Comparison of ENCODE assay signal across 9 mouse cellular contexts in genomic region chr5:14092262-14092776, GRCm38 (mm10).
DNase-seq lines count a peak whose midpoint lies in the region; ATAC-seq lines count a peak whose summit lies in the region.
"Had no signal": no experiment of that assay in that cellular context is flagged by ENCODE, and none has a peak within 500 bp of the region (broad histone marks: within the 10 kb centered on the region; RNA-seq: fewer than 3 reads in every experiment).

No protein-coding gene starts in this region.

- no peaks in the 10 kb centered on the region for H3K4me1 ChIP-seq in kidney, embryonic 14.5 days (ENCODE audit: control insufficient read depth, insufficient read depth, low read length)

- H3K9ac ChIP-seq in kidney, embryonic 14.5 days (ENCODE audit: low read depth, low read length) = no peak overlapping the region

- no peaks in the 10 kb centered on the region for H3K36me3 ChIP-seq in kidney, embryonic 14.5 days (ENCODE audit: control insufficient read depth, insufficient read depth, low read length)

- no peak overlapping the region for H3K4me3 ChIP-seq in kidney, embryonic 14.5 days (ENCODE audit: low read length)

- H3K9me3 ChIP-seq in kidney, embryonic 14.5 days (ENCODE audit: control insufficient read depth, low read length) = no peaks in the 10 kb centered on the region

- H3K27ac ChIP-seq in kidney, embryonic 14.5 days (ENCODE audit: low read depth, low read length) = no peak overlapping the region

- 47% methylated on average over 14 of the region's 14 CpGs for WGBS in kidney, embryonic 14.5 days

- H3K4me2 ChIP-seq in kidney, embryonic 14.5 days (replicated peaks; ENCODE audit: low read depth, low read length) = peak overlapping the region; percentile 10; the same call in 1 of the 2 replicates

- no peak for ATAC-seq in kidney, embryonic 14.5 days (ENCODE audit: low FRiP score, low TSS enrichment)

- peak; percentile 4 for DNase-seq in cerebellum, adult 11-12 months
- no peak for DNase-seq in cerebellum, adult 11 months
- no peak for DNase-seq in kidney, adult 18-20 months
- DNase-seq in cerebellum, postnatal 10 days = peak; percentile 9 to 22
- DNase-seq in left cerebral cortex, postnatal 14 days (ENCODE audit: low spot score in 2 of 2) = peak; percentile 9 to 16
- no peak for DNase-seq in adipocyte (ENCODE audit: low spot score)
- no peak for DNase-seq in thymus, postnatal 36 days
- DNase-seq: kidney, postnatal 4 days had no signal

- H3K27me3 ChIP-seq in kidney, embryonic 14.5 days (ENCODE audit: control insufficient read depth, insufficient read depth, low read length) = no peaks in the 10 kb centered on the region

- intact Hi-C loops in left cerebral cortex, postnatal 14 days (cut with DNase I) = no loop called here

Comparison
In these comparisons a context has a peak if more than half of its experiments do, and no peak if none do; other contexts are left out.
1. DNase-seq: peak in cerebellum, adult 11-12 months (single experiment), cerebellum, postnatal 10 days (2 of 2) and left cerebral cortex, postnatal 14 days (2 of 2); none in cerebellum, adult 11 months (single experiment), kidney, adult 18-20 months (single experiment), adipocyte (single experiment) and thymus, postnatal 36 days (0 of 2).